Mouse (Mus musculus): ENCODE measurements around the gene Gigyf2. TPM values are rescaled to one million over a fixed set of nuclear protein-coding genes. Genes with fewer than 3 reads are reported as not detected.

Gigyf2 gene
- polyA plus RNA-seq, 1 experiment from 2014 or later, result 46.1 TPM

DNA sequence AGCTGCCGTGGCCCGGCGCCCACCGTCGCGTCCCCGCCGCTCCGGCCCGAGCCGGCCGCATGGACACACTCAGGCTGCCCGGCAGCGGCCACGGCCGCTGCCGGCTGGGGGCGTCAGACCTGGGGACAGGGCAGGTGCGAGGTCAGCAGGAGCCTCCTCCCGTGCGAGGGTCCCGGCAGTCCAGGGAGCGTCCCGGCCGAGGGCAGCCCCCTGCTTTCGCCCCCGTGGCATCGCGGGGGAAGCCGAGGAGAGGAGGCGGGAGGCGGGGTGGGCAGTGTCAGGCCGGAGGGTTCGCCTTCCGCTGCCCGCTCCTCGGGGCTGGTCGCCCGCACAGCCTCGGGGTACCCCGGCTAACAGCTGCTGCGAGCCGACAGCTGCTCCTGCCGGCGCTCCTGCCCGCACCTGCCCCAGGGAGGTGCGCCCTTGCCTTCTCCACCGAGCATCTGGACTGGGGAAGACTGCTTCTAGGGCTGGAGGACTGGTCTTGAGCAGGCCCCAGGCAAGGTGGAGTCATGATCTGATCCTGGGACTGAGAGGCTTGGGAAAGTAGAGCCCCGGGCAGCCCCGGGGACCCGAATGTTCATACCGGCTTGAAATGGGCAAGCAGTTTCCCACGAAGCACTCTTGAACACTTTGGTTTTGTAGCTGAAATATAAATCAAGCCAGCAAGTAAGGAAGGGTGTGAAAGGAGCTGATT, 515 bp downstream of the Gigyf2 start:
- Histone ChIP-seq H3K4me3 (peak overlapping the region; percentile 84), H3K4me1 (replicated peaks) (peaks cover 15% of the 10 kb centered on the region), H3K36me3 (peaks cover 16% of the 10 kb centered on the region), H3K27ac (peak overlapping the region; percentile 97), H3K9me3 (no peaks in the 10 kb centered on the region), H3K27me3 (ENCODE audit: insufficient read depth, poor library complexity, severe bottlenecking) (no peaks in the 10 kb centered on the region)
- WGBS, result under 1% methylated on average over 52 of the region's 53 CpGs
- no peak for DNase-seq (ENCODE audit: low spot score)

- DNase-seq (ENCODE audit: low spot score), result no peak
- Histone ChIP-seq H3K36me3 (peaks cover 57% of the 10 kb centered on the region), H3K4me1 (replicated peaks) (peaks cover 15% of the 10 kb centered on the region), H3K4me3 (no peak overlapping the region), H3K27me3 (ENCODE audit: insufficient read depth, poor library complexity, severe bottlenecking) (no peaks in the 10 kb centered on the region), H3K27ac (no peak overlapping the region), H3K9me3 (no peaks in the 10 kb centered on the region)
- WGBS, result 93% methylated on average over 4 of the region's 4 CpGs
These were observed 5.0 kb downstream of the Gigyf2 start for GRCm38 (mm10) chr1:87331774-87332173.

GRCm38 (mm10) chr1:87350576-87350975, 23.8 kb downstream of the Gigyf2 start:
- Histone ChIP-seq H3K4me3 (no peak overlapping the region), H3K4me1 (replicated peaks) (no peaks in the 10 kb centered on the region), H3K9me3 (no peaks in the 10 kb centered on the region), H3K36me3 (peaks cover 48% of the 10 kb centered on the region), H3K27ac (no peak overlapping the region), H3K27me3 (ENCODE audit: insufficient read depth, poor library complexity, severe bottlenecking) (no peaks in the 10 kb centered on the region)
- no peak for DNase-seq (ENCODE audit: low spot score)
- 88% methylated on average over 2 of the region's 2 CpGs for WGBS

DNA sequence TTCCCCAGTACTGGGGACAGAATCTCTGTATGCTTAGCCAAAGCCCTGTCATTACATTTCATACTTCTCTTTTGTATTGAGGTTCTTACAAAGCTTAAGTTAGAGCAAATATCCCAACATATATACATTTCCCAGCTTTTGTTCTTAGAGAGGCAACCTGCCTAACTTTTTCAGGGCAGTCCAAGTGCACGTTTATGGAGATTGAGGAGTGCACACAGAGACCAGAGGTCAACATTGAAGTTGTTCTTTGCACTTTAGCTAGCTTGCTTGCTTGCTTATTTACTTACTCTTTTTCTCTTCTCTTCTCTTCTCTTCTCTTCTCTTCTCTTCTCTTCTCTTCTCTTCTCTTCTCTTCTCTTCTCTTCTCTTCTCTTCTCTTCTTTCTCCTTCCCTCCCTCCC, 33.5 kb downstream of the Gigyf2 start:
- H3K27me3 ChIP-seq (ENCODE audit: insufficient read depth, poor library complexity, severe bottlenecking), result no peaks in the 10 kb centered on the region
- WGBS, result 72% methylated on average over 1 of the region's 1 CpGs
- peaks cover 24% of the 10 kb centered on the region for H3K36me3 ChIP-seq
- H3K4me1 ChIP-seq (replicated peaks), result no peaks in the 10 kb centered on the region
- no peak overlapping the region for H3K4me3 ChIP-seq
- no peak for DNase-seq (ENCODE audit: low spot score)
- no peak overlapping the region for H3K27ac ChIP-seq
- H3K9me3 ChIP-seq, result no peaks in the 10 kb centered on the region

- no peak for DNase-seq (ENCODE audit: low spot score)
- Histone ChIP-seq H3K4me3 (no peak overlapping the region), H3K27ac (no peak overlapping the region), H3K36me3 (peaks cover 62% of the 10 kb centered on the region), H3K4me1 (replicated peaks) (no peaks in the 10 kb centered on the region), H3K27me3 (ENCODE audit: insufficient read depth, poor library complexity, severe bottlenecking) (no peaks in the 10 kb centered on the region), H3K9me3 (no peaks in the 10 kb centered on the region)
- 86% methylated on average over 3 of the region's 3 CpGs for WGBS
These were observed 51.3 kb downstream of the Gigyf2 start for GRCm38 (mm10) chr1:87378024-87378560.

- no peaks in the 10 kb centered on the region for H3K27me3 ChIP-seq (ENCODE audit: insufficient read depth, poor library complexity, severe bottlenecking)
- 83% methylated on average over 1 of the region's 1 CpGs for WGBS
- no peaks in the 10 kb centered on the region for H3K9me3 ChIP-seq
- no peak for DNase-seq (ENCODE audit: low spot score)
- no peak overlapping the region for H3K27ac ChIP-seq
- peaks cover 46% of the 10 kb centered on the region for H3K36me3 ChIP-seq
- H3K4me1 ChIP-seq (replicated peaks), result no peaks in the 10 kb centered on the region
- no peak overlapping the region for H3K4me3 ChIP-seq
These were observed 53.1 kb downstream of the Gigyf2 start for GRCm38 (mm10) chr1:87379919-87380318.

DNA sequence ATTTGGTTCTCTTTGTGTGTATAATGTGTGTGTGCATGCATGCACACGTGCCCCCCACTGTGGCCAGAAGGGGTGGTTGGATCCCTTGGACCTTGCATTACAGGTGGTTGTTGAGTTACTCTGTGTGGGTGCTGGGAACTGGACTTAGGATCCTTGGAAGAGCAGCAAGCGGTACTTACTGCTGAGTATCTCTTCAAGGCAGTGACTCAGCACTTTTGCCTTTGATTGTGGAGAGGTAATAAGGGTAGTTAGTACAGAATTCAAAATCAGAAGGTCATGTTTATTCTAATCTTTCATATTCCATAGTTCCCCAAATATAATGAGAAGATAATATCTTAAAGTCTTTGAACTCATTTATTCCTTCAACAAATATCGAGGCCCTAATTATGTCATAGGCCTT, 54.4 kb downstream of the Gigyf2 start:
- Histone ChIP-seq H3K9me3 (no peaks in the 10 kb centered on the region), H3K27me3 (ENCODE audit: insufficient read depth, poor library complexity, severe bottlenecking) (no peaks in the 10 kb centered on the region), H3K27ac (no peak overlapping the region), H3K4me3 (no peak overlapping the region), H3K4me1 (replicated peaks) (no peaks in the 10 kb centered on the region), H3K36me3 (peaks cover 36% of the 10 kb centered on the region)
- DNase-seq (ENCODE audit: low spot score), result no peak
- 97% methylated on average over 3 of the region's 3 CpGs for WGBS

DNA sequence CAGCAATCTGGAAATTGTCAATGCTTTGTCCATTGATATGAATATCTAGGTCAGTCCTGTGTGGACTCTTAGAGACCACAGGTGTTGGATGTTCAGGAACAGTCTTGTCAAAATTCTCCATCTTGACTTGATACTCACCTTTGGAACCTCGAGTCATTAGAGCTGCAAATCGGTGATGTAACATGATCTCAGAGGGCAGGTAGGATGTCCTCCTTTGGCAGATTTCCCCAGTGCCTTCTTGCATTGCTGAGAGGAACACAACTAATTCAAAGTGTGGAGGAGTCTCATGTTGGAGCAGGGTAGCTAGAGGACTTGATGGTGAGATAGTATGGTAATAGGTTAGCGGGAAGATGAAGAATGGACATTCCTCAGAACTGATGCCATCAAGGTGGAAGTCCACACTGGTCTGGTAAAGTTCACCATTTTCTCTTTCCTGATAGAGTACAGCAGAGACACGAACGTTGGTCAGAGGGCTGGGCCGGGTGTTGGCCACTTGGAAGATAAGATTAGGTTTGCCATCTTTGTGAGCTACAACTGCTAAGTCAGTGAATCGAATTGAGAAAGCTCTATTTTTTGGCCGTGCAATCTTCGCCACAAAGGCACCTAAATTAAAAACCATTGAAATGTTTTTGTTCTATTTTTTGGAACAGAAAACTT, 59.8 kb downstream of the Gigyf2 start:
- peaks cover 47% of the 10 kb centered on the region for H3K36me3 ChIP-seq
- DNase-seq (ENCODE audit: low spot score), result no peak

GRCm38 (mm10) chr1:87393444-87394195, 66.8 kb downstream of the Gigyf2 start:
- no peak overlapping the region for H3K4me3 ChIP-seq
- no peaks in the 10 kb centered on the region for H3K27me3 ChIP-seq (ENCODE audit: insufficient read depth, poor library complexity, severe bottlenecking)
- H3K4me1 ChIP-seq (replicated peaks), result no peaks in the 10 kb centered on the region
- H3K9me3 ChIP-seq, result no peaks in the 10 kb centered on the region
- no peak for DNase-seq (ENCODE audit: low spot score)
- 89% methylated on average over 3 of the region's 3 CpGs for WGBS
- no peak overlapping the region for H3K27ac ChIP-seq
- peaks cover 38% of the 10 kb centered on the region for H3K36me3 ChIP-seq

More for the DNA sequence above, 59.8 kb downstream of the Gigyf2 start:
- H3K4me3 ChIP-seq, result no peak overlapping the region
- no peaks in the 10 kb centered on the region for H3K4me1 ChIP-seq (replicated peaks)
- WGBS, result 93% methylated on average over 9 of the region's 9 CpGs
- H3K27ac ChIP-seq, result no peak overlapping the region
- H3K27me3 ChIP-seq (ENCODE audit: insufficient read depth, poor library complexity, severe bottlenecking), result no peaks in the 10 kb centered on the region
- no peaks in the 10 kb centered on the region for H3K9me3 ChIP-seq

GRCm38 (mm10) chr1:87394594-87394993, 67.8 kb downstream of the Gigyf2 start, which contains the start of gene Kcnj13:
Gene Kcnj13, minus strand, starts transcription at chr1:87394729.
- H3K4me3 ChIP-seq, result no peak within 1 kb of the TSS
- no peaks in the 10 kb centered on the region for H3K4me1 ChIP-seq (replicated peaks)
- no peak for DNase-seq (ENCODE audit: low spot score)
- 54% methylated on average over 6 of the region's 6 CpGs for WGBS
- no peaks in the 10 kb centered on the region for H3K27me3 ChIP-seq (ENCODE audit: insufficient read depth, poor library complexity, severe bottlenecking)
- H3K27ac ChIP-seq, result no peak within 1 kb of the TSS
- H3K36me3 ChIP-seq, result peaks cover 30% of the 10 kb centered on the region
- no peaks in the 10 kb centered on the region for H3K9me3 ChIP-seq

- 96% methylated on average over 7 of the region's 7 CpGs for WGBS
These were observed 70.3 kb downstream of the Gigyf2 start for GRCm38 (mm10) chr1:87396923-87397586.

GRCm38 (mm10) chr1:87404710-87405109, 77.9 kb downstream of the Gigyf2 start:
- DNase-seq (ENCODE audit: low spot score), result no peak
- Histone ChIP-seq H3K36me3 (peaks cover 59% of the 10 kb centered on the region), H3K4me1 (replicated peaks) (no peaks in the 10 kb centered on the region), H3K27me3 (ENCODE audit: insufficient read depth, poor library complexity, severe bottlenecking) (no peaks in the 10 kb centered on the region), H3K9me3 (no peaks in the 10 kb centered on the region), H3K27ac (no peak overlapping the region), H3K4me3 (no peak overlapping the region)
- WGBS, result 92% methylated on average over 1 of the region's 1 CpGs

More at GRCm38 (mm10) chr1:87396923-87397586, 70.3 kb downstream of the Gigyf2 start:
- Histone ChIP-seq H3K27ac (no peak overlapping the region), H3K9me3 (no peaks in the 10 kb centered on the region), H3K4me3 (no peak overlapping the region), H3K4me1 (replicated peaks) (no peaks in the 10 kb centered on the region), H3K36me3 (peaks cover 6% of the 10 kb centered on the region), H3K27me3 (ENCODE audit: insufficient read depth, poor library complexity, severe bottlenecking) (no peaks in the 10 kb centered on the region)
- no peak for DNase-seq (ENCODE audit: low spot score)

All from hindbrain, embryonic 10.5 days (tissue).